Mouse (Mus musculus): ENCODE measurements around the gene Axin2.

DNA sequence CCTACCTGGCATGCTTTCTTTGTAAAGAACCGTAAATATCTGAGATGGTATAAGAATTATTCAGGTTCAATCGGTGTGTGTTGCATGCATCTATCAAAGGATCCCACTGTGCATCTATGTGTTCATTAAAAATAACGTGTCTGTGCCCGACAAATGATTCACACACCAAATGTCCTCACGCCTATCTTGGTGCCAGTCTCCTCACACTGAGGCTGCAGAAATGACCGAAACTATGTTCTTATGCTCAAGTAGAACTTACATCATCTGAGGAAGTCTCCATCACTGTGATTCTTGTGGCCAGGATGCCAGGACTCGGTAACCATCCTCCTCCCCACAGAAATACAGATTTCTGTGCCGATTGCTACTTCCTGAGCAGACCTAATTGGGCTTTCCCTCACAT is 60.9 kb downstream of the Axin2 start:
- TF ChIP-seq CTCF (IDR thresholded peaks at IDR 0.05; ENCODE audit: borderline replicate concordance, control insufficient read depth, extremely low read depth, insufficient read depth, low read length, poor library complexity) (no peak), POLR2A (IDR thresholded peaks at IDR 0.05; ENCODE audit: control insufficient read depth, extremely low read depth, insufficient read depth, low read length, poor library complexity) (no peak)

All from thymus, adult 2 months (tissue).